Mouse (Mus musculus) liver, postnatal 0 days (tissue): ENCODE measurements around the gene Ccdc43.

Source experiments
- CTCF ChIP-seq: sonication (generic); IDR thresholded peaks from 2 replicates; pipeline ENCODE4 v1.5.1; 2016; ENCODE audit warnings: antibody characterized with exemption, low read depth
- EP300 ChIP-seq: IDR thresholded peaks from 2 replicates; pipeline ENCODE4 v1.6.1; 2016; ENCODE audit warnings: antibody characterized with exemption, low read depth, mild to moderate bottlenecking

GRCm38 (mm10) chr11:102742843-102743242 lies 45.3 kb upstream of the Ccdc43 start:
- no peak for TF ChIP-seq EP300
- TF ChIP-seq CTCF, result no peak
